Mouse (Mus musculus) forebrain, embryonic 15.5 days (tissue): ENCODE data around the gene Arih2. TPM values are rescaled to one million over a fixed set of nuclear protein-coding genes. Genes with fewer than 3 reads are reported as not detected.
"Not testable (repeated sequence)": the region's sequence is repeated elsewhere in the genome, so short reads cannot be mapped to it uniquely, and the experiment has no call there.

Source experiments
- ATAC-seq: fragments of 200-750 bp; cut with Nextera tagmentation; replicated peaks from 2 replicates; pipeline ENCODE4 v1.8.0; 2017; ENCODE audit warnings: mild to moderate bottlenecking, moderate TSS enrichment, moderate library complexity
- H3K27ac ChIP-seq: fragments of 300-500 bp; sonication (generic); replicated peaks from 2 replicates; pipeline ENCODE4 v1.5.1; 2015; ENCODE audit warnings: mild to moderate bottlenecking, inconsistent platforms
- H3K27me3 ChIP-seq: fragments of 300-500 bp; sonication (generic); 2 replicates; pipeline ENCODE4 v1.6.1; 2015; ENCODE audit warnings: inconsistent platforms
- H3K36me3 ChIP-seq: fragments of 300-500 bp; sonication (generic); 2 replicates; pipeline ENCODE4 v1.6.1; 2015; ENCODE audit warnings: mild to moderate bottlenecking, inconsistent platforms
- H3K4me1 ChIP-seq: fragments of 300-500 bp; sonication (generic); 2 replicates; pipeline ENCODE4 v1.6.1; 2015; ENCODE audit warnings: inconsistent platforms
- H3K4me2 ChIP-seq: fragments of 300-500 bp; sonication (generic); replicated peaks from 2 replicates; pipeline ENCODE4 v1.6.1; 2015; ENCODE audit warnings: mild to moderate bottlenecking, inconsistent platforms
- H3K4me3 ChIP-seq: fragments of 300-500 bp; sonication (generic); 2 replicates; pipeline ENCODE4 v1.5.1; 2015; ENCODE audit warnings: mild to moderate bottlenecking, inconsistent platforms
- H3K9ac ChIP-seq: fragments of 300-500 bp; sonication (generic); replicated peaks from 2 replicates; pipeline ENCODE4 v1.6.1; 2015; ENCODE audit warnings: mild to moderate bottlenecking, inconsistent platforms
- H3K9me3 ChIP-seq: fragments of 300-500 bp; sonication (generic); 2 replicates; pipeline ENCODE4 v1.6.1; 2016; ENCODE audit warnings: inconsistent platforms
- WGBS: fragments of 180-500 bp; shearing (Covaris S2); methylation state at CpG from one replicate; pipeline ENCODE4 v1.1.7; 2015; ENCODE audit warnings: mixed read lengths; 5-methylcytosine and 5-hydroxymethylcytosine counted together
- polyA plus RNA-seq: library from polyadenylated mRNA; unstranded; fragments of >200 nt; fragmentation: Nextera tagmentation; extraction: Ambion mirVana; gene quantifications from 2 replicates; pipeline ENCODE4 v1.2.1, GENCODE M21; 2015

Gene Arih2
- polyA plus RNA-seq, 1 experiment from 2014 or later = 60.8 TPM

- no peak for ATAC-seq
- Histone ChIP-seq H3K36me3 (peaks cover 9% of the 10 kb centered on the region), H3K27me3 (no peaks in the 10 kb centered on the region), H3K4me3 (no peak overlapping the region), H3K9ac (no peak overlapping the region), H3K27ac (no peak overlapping the region), H3K4me2 (no peak overlapping the region), H3K4me1 (peaks cover 11% of the 10 kb centered on the region), H3K9me3 (no peaks in the 10 kb centered on the region)
- WGBS = 81% methylated on average over 6 of the region's 6 CpGs
Observed at GRCm38 (mm10) chr9:108687181-108687580, 38.0 kb upstream of the Arih2 start.

GRCm38 (mm10) chr9:108686475-108686887 lies 37.3 kb upstream of the Arih2 start:
- no peak overlapping the region for H3K27ac ChIP-seq
- 56% methylated on average over 4 of the region's 4 CpGs for WGBS
- no peak for ATAC-seq
- H3K4me3 ChIP-seq = no peak overlapping the region
- H3K36me3 ChIP-seq = peaks cover 13% of the 10 kb centered on the region
- no peaks in the 10 kb centered on the region for H3K9me3 ChIP-seq
- no peak overlapping the region for H3K9ac ChIP-seq
- H3K27me3 ChIP-seq = no peaks in the 10 kb centered on the region
- H3K4me1 ChIP-seq = peaks cover 7% of the 10 kb centered on the region
- H3K4me2 ChIP-seq = no peak overlapping the region

GRCm38 (mm10) chr9:108680026-108680425 lies 30.8 kb upstream of the Arih2 start:
- Histone ChIP-seq H3K4me3 (no peak overlapping the region), H3K36me3 (peaks cover 25% of the 10 kb centered on the region), H3K4me1 (no peaks in the 10 kb centered on the region), H3K4me2 (no peak overlapping the region), H3K9ac (no peak overlapping the region), H3K27me3 (no peaks in the 10 kb centered on the region), H3K9me3 (no peaks in the 10 kb centered on the region), H3K27ac (no peak overlapping the region)
- no peak for ATAC-seq
- 96% methylated on average over 15 of the region's 15 CpGs for WGBS

- no peak for ATAC-seq
- H3K4me3 ChIP-seq = no peak overlapping the region
- H3K36me3 ChIP-seq = peaks cover 12% of the 10 kb centered on the region
- no peak overlapping the region for H3K9ac ChIP-seq
- no peak overlapping the region for H3K27ac ChIP-seq
- H3K4me2 ChIP-seq = no peak overlapping the region
- no peaks in the 10 kb centered on the region; the same call in 1 of the 2 replicates for H3K9me3 ChIP-seq
- 53% methylated on average over 2 of the region's 2 CpGs for WGBS
- no peaks in the 10 kb centered on the region for H3K27me3 ChIP-seq
- H3K4me1 ChIP-seq = no peaks in the 10 kb centered on the region
Observed at GRCm38 (mm10) chr9:108673151-108673550, 24.0 kb upstream of the Arih2 start.

GRCm38 (mm10) chr9:108669875-108670274 lies 20.7 kb upstream of the Arih2 start:
- Histone ChIP-seq H3K27me3 (no peaks in the 10 kb centered on the region), H3K4me3 (no peak overlapping the region), H3K9me3 (no peaks in the 10 kb centered on the region; the same call in 1 of the 2 replicates), H3K27ac (no peak overlapping the region), H3K36me3 (peaks cover 11% of the 10 kb centered on the region), H3K4me1 (no peaks in the 10 kb centered on the region), H3K9ac (no peak overlapping the region), H3K4me2 (no peak overlapping the region)
- 56% methylated on average over 8 of the region's 8 CpGs for WGBS
- ATAC-seq = no peak

- peaks cover 9% of the 10 kb centered on the region for H3K4me1 ChIP-seq
Observed at GRCm38 (mm10) chr9:108662660-108663059, 13.5 kb upstream of the Arih2 start.

GRCm38 (mm10) chr9:108661677-108662612 lies 12.8 kb upstream of the Arih2 start, which contains the start of gene Slc25a20:
TSS of gene Slc25a20 (plus strand) at chr9:108662088.
- Histone ChIP-seq H3K4me2 (peak within 1 kb of the TSS; percentile 60), H3K9ac (peak within 1 kb of the TSS; percentile 54), H3K36me3 (no peaks in the 10 kb centered on the region), H3K27me3 (no peaks in the 10 kb centered on the region), H3K27ac (no peak within 1 kb of the TSS), H3K9me3 (no peaks in the 10 kb centered on the region), H3K4me1 (peaks cover 9% of the 10 kb centered on the region), H3K4me3 (peak within 1 kb of the TSS; percentile 55)
- WGBS = 4% methylated on average over 36 of the region's 37 CpGs
- ATAC-seq = peak; percentile 86

More at GRCm38 (mm10) chr9:108662660-108663059, 13.5 kb upstream of the Arih2 start:
- Histone ChIP-seq H3K36me3 (no peaks in the 10 kb centered on the region), H3K27ac (no peak overlapping the region), H3K4me3 (peak overlapping the region; percentile 55), H3K4me2 (peak overlapping the region; percentile 60), H3K9me3 (no peaks in the 10 kb centered on the region), H3K9ac (peak overlapping the region; percentile 54), H3K27me3 (no peaks in the 10 kb centered on the region)
- 48% methylated on average over 6 of the region's 6 CpGs for WGBS
- ATAC-seq = no peak

GRCm38 (mm10) chr9:108655865-108656264 lies 6.7 kb upstream of the Arih2 start:
- 86% methylated on average over 7 of the region's 7 CpGs for WGBS
- not testable (repeated sequence) for H3K9me3 ChIP-seq, H3K27me3 ChIP-seq, H3K4me3 ChIP-seq, H3K4me2 ChIP-seq, H3K36me3 ChIP-seq, H3K4me1 ChIP-seq, H3K9ac ChIP-seq, ATAC-seq, H3K27ac ChIP-seq

- Histone ChIP-seq H3K9me3 (no peaks in the 10 kb centered on the region), H3K27ac (no peak overlapping the region), H3K36me3 (no peaks in the 10 kb centered on the region), H3K9ac (no peak overlapping the region), H3K4me1 (peaks cover 5% of the 10 kb centered on the region), H3K4me2 (no peak overlapping the region), H3K27me3 (no peaks in the 10 kb centered on the region), H3K4me3 (no peak overlapping the region)
- WGBS = 72% methylated on average over 10 of the region's 10 CpGs
- no peak for ATAC-seq
Observed at GRCm38 (mm10) chr9:108654566-108655464, 5.6 kb upstream of the Arih2 start.

GRCm38 (mm10) chr9:108649561-108650440 lies 615 bp upstream of the Arih2 start:
- peak overlapping the region; percentile 93 for H3K27ac ChIP-seq
- H3K27me3 ChIP-seq = no peaks in the 10 kb centered on the region
- no peak; the same call in 1 of the 2 replicates for ATAC-seq
- H3K4me2 ChIP-seq = peak overlapping the region; percentile 70
- no peaks in the 10 kb centered on the region for H3K36me3 ChIP-seq
- H3K9ac ChIP-seq = peak overlapping the region; percentile 91
- no peaks in the 10 kb centered on the region for H3K9me3 ChIP-seq
- peak overlapping the region; percentile 85 for H3K4me3 ChIP-seq
- peaks cover 24% of the 10 kb centered on the region for H3K4me1 ChIP-seq
- WGBS = 34% methylated on average over 29 of the region's 29 CpGs

GRCm38 (mm10) chr9:108648166-108648565 lies 1.0 kb downstream of the Arih2 start:
- no peaks in the 10 kb centered on the region for H3K27me3 ChIP-seq
- no peak for ATAC-seq
- H3K4me1 ChIP-seq = peaks cover 24% of the 10 kb centered on the region
- peak overlapping the region; percentile 85 for H3K4me3 ChIP-seq
- H3K9me3 ChIP-seq = no peaks in the 10 kb centered on the region
- H3K9ac ChIP-seq = peak overlapping the region; percentile 91
- peaks cover 4% of the 10 kb centered on the region; the same call in 1 of the 2 replicates for H3K36me3 ChIP-seq
- 44% methylated on average over 10 of the region's 10 CpGs for WGBS
- peak overlapping the region; percentile 70 for H3K4me2 ChIP-seq
- H3K27ac ChIP-seq = no peak overlapping the region
